Mouse (Mus musculus): ENCODE measurements around the gene Thrap3.

Thrap3 gene

DNA sequence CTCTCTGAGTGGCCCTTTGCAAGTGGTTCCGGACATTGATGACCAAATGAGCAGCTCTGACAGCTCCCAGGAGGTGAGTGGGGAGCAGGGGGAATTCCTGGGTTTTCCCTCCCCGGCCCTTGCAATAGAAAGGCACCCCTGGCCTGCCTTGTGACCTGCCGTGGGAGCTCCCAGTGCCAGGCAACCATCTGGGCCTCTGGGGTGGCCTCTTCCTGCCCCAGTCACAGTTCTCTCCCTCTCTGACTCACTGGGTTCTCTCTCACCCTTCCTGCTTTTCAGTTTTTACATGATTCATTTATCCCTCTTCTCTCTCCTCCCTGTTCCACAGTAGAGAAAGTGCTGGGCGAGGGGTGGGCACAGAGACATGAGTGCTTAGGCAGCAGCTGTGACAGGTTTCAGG is 64.8 kb downstream of the Thrap3 start:
- H3K4me3 ChIP-seq (replicated peaks; ENCODE audit: low read length) = no peak overlapping the region
- H3K4me1 ChIP-seq (replicated peaks; ENCODE audit: low read depth, low read length) = peaks cover 52% of the 10 kb centered on the region
- TF ChIP-seq NANOG (IDR thresholded peaks at IDR 0.05; ENCODE audit: borderline replicate concordance, low read length) (no peak), CTCF (conservative IDR thresholded peaks at IDR 0.05; ENCODE audit: low read length) (no peak), POU5F1 (IDR thresholded peaks at IDR 0.05; ENCODE audit: borderline replicate concordance, low read length) (no peak)
- peaks cover 83% of the 10 kb centered on the region for H3K36me3 ChIP-seq (ENCODE audit: insufficient read depth, low read length)
- H3K9me3 ChIP-seq (ENCODE audit: low read length) = no peaks in the 10 kb centered on the region
- H3K27me3 ChIP-seq (ENCODE audit: insufficient read depth, low read length) = no peaks in the 10 kb centered on the region

GRCm38 (mm10) chr4:126134639-126135038 is 67.9 kb downstream of the Thrap3 start:
- no peaks in the 10 kb centered on the region for H3K9me3 ChIP-seq (ENCODE audit: low read length)
- H3K36me3 ChIP-seq (ENCODE audit: insufficient read depth, low read length) = peaks cover 96% of the 10 kb centered on the region
- no peak for TF ChIP-seq NANOG (IDR thresholded peaks at IDR 0.05; ENCODE audit: borderline replicate concordance, low read length)
- no peak for TF ChIP-seq POU5F1 (IDR thresholded peaks at IDR 0.05; ENCODE audit: borderline replicate concordance, low read length)
- no peak for TF ChIP-seq CTCF (conservative IDR thresholded peaks at IDR 0.05; ENCODE audit: low read length)
- no peak overlapping the region for H3K4me3 ChIP-seq (replicated peaks; ENCODE audit: low read length)
- peaks cover 59% of the 10 kb centered on the region for H3K4me1 ChIP-seq (replicated peaks; ENCODE audit: low read depth, low read length)
- no peaks in the 10 kb centered on the region for H3K27me3 ChIP-seq (ENCODE audit: insufficient read depth, low read length)

DNA sequence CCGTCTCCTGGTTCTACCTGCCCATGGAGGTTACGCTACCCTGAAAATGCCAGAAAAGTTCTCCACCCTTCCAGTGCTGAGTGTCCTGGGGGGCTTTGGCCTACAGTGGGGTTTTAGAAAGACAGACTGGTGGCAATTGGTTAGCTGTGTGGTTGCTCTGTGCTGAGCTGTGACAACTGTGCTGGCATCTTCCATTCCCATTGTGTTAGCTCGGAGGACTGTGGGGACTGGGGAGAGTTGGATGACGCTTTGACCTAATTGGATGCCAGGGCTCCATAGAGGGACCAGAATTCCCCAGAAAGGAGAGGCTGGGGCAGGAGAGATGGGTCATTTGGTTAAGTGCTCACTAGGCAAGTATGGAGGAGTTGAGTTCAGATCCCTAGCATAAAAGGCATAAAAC is 68.3 kb downstream of the Thrap3 start:
- Histone ChIP-seq H3K9me3 (ENCODE audit: low read length) (no peaks in the 10 kb centered on the region), H3K4me1 (replicated peaks; ENCODE audit: low read depth, low read length) (peaks cover 59% of the 10 kb centered on the region), H3K36me3 (ENCODE audit: insufficient read depth, low read length) (peaks cover 96% of the 10 kb centered on the region), H3K4me3 (replicated peaks; ENCODE audit: low read length) (no peak overlapping the region), H3K27me3 (ENCODE audit: insufficient read depth, low read length) (no peaks in the 10 kb centered on the region)
- TF ChIP-seq POU5F1 (IDR thresholded peaks at IDR 0.05; ENCODE audit: borderline replicate concordance, low read length) = no peak
- TF ChIP-seq NANOG (IDR thresholded peaks at IDR 0.05; ENCODE audit: borderline replicate concordance, low read length) = no peak
- TF ChIP-seq CTCF (conservative IDR thresholded peaks at IDR 0.05; ENCODE audit: low read length) = no peak

DNA sequence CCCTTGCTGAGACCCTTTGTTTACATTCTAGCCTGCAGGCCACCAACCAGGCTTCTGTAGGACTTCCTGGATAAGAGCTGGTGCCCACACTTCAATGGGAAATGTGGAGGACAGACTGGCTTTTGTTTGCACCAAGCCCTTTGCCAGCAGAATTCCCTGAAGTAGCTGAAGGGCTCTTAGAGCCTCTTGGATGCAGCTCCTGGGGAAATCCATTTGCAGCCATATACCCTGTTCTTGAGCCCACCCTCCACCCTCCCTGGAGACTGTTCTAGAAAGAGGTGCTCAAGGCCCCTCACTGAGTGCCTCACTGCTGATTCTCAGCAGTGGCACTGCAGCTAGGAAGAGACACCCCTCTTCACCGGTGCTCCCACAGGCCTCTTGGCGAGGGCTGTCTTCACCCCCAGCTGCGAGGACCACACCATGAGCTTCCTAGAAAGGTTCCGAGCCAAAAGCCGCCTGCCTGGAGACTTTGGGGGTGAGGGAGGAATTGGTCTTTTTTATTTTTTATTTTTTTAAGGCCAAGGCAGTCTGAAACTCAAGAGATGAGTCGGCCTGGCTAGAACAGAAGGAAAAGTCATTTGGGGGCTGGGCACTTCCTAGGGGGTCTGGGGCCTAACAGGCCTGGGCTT is 69.8 kb downstream of the Thrap3 start:
- peaks cover 96% of the 10 kb centered on the region for H3K36me3 ChIP-seq (ENCODE audit: insufficient read depth, low read length)
- no peaks in the 10 kb centered on the region for H3K27me3 ChIP-seq (ENCODE audit: insufficient read depth, low read length)
- TF ChIP-seq CTCF (conservative IDR thresholded peaks at IDR 0.05; ENCODE audit: low read length) (no peak), POU5F1 (IDR thresholded peaks at IDR 0.05; ENCODE audit: borderline replicate concordance, low read length) (no peak), NANOG (IDR thresholded peaks at IDR 0.05; ENCODE audit: borderline replicate concordance, low read length) (no peak)
- H3K9me3 ChIP-seq (ENCODE audit: low read length) = no peaks in the 10 kb centered on the region
- peaks cover 49% of the 10 kb centered on the region for H3K4me1 ChIP-seq (replicated peaks; ENCODE audit: low read depth, low read length)
- no peak overlapping the region for H3K4me3 ChIP-seq (replicated peaks; ENCODE audit: low read length)

- no peak overlapping the region for H3K4me3 ChIP-seq (replicated peaks; ENCODE audit: low read length)
- peaks cover 98% of the 10 kb centered on the region for H3K36me3 ChIP-seq (ENCODE audit: insufficient read depth, low read length)
- no peaks in the 10 kb centered on the region for H3K9me3 ChIP-seq (ENCODE audit: low read length)
- TF ChIP-seq POU5F1 (IDR thresholded peaks at IDR 0.05; ENCODE audit: borderline replicate concordance, low read length) (no peak), CTCF (conservative IDR thresholded peaks at IDR 0.05; ENCODE audit: low read length) (no peak), NANOG (IDR thresholded peaks at IDR 0.05; ENCODE audit: borderline replicate concordance, low read length) (no peak)
- H3K27me3 ChIP-seq (ENCODE audit: insufficient read depth, low read length) = no peaks in the 10 kb centered on the region
- peaks cover 40% of the 10 kb centered on the region for H3K4me1 ChIP-seq (replicated peaks; ENCODE audit: low read depth, low read length)
Measured at GRCm38 (mm10) chr4:126131290-126132121, 71.1 kb downstream of the Thrap3 start.

DNA sequence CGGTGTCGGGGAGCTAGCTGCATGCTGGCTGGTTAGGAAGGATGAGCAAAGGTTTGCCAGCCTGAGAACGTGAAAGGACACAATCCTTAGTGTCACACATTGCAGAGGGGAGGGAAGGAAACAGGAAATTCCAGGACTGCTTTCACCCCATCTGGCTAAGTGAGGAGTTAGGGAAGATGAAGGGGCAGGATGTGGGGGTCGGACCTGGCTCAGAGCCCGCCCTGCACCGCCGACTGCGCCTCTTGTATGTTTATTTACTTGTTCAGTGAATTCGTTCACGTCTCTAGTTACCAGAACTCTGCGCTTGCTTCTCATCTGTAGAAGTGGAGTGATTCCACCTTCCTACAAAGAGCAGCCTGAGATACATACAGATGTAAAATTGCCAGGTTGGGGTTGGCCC is 72.1 kb downstream of the Thrap3 start:
- H3K27me3 ChIP-seq (ENCODE audit: insufficient read depth, low read length) = no peaks in the 10 kb centered on the region

DNA sequence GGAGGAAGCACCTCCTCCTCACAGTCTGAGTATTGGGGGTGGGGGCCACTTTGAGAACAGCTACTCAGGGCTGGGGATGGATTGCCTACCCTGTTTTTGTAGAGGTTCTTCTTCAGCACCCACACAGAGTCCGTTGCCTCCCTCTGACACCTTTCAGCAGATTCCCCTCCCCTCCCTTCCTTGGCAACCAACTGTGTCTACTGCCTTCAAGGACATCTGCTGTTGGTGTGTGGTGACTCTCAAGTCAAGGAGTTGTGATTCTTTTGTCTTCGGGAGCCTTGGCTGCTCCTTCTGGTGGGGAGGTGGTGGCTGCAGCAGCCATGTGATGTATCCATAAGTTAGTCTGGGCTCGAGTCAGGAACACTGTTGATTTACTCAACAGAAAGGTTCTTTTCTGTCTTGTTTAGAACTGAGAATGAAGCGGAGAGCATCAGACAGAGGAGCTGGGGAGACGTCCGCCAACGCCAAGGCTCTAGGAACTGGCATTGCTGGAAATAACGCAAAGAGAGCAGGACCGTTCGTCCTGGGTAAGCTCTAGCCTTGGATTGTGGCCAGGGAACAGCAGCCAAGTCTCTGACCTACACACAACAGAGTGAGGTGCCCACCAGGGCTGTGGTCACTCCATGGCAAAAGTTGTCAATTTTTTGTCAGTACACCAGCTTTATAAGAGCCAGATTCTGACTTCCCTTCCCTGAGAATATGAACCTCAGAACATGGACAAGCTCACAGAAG is 79.1 kb downstream of the Thrap3 start:
- peaks cover 8% of the 10 kb centered on the region for H3K4me1 ChIP-seq (replicated peaks; ENCODE audit: low read depth, low read length)
- peaks cover 69% of the 10 kb centered on the region for H3K36me3 ChIP-seq (ENCODE audit: insufficient read depth, low read length)
- TF ChIP-seq POU5F1 (IDR thresholded peaks at IDR 0.05; ENCODE audit: borderline replicate concordance, low read length) = no peak
- TF ChIP-seq NANOG (IDR thresholded peaks at IDR 0.05; ENCODE audit: borderline replicate concordance, low read length) = no peak
- TF ChIP-seq CTCF (conservative IDR thresholded peaks at IDR 0.05; ENCODE audit: low read length) = no peak
- H3K27me3 ChIP-seq (ENCODE audit: insufficient read depth, low read length) = no peaks in the 10 kb centered on the region
- no peak overlapping the region for H3K4me3 ChIP-seq (replicated peaks; ENCODE audit: low read length)
- H3K9me3 ChIP-seq (ENCODE audit: low read length) = no peaks in the 10 kb centered on the region

More for the DNA sequence above, 72.1 kb downstream of the Thrap3 start:
- H3K36me3 ChIP-seq (ENCODE audit: insufficient read depth, low read length) = peaks cover 99% of the 10 kb centered on the region
- H3K4me1 ChIP-seq (replicated peaks; ENCODE audit: low read depth, low read length) = peaks cover 36% of the 10 kb centered on the region
- TF ChIP-seq CTCF (conservative IDR thresholded peaks at IDR 0.05; ENCODE audit: low read length) = no peak
- no peak for TF ChIP-seq POU5F1 (IDR thresholded peaks at IDR 0.05; ENCODE audit: borderline replicate concordance, low read length)
- TF ChIP-seq NANOG (IDR thresholded peaks at IDR 0.05; ENCODE audit: borderline replicate concordance, low read length) = no peak
- H3K9me3 ChIP-seq (ENCODE audit: low read length) = no peaks in the 10 kb centered on the region
- H3K4me3 ChIP-seq (replicated peaks; ENCODE audit: low read length) = no peak overlapping the region

- no peaks in the 10 kb centered on the region for H3K27me3 ChIP-seq (ENCODE audit: insufficient read depth, low read length)
- H3K36me3 ChIP-seq (ENCODE audit: insufficient read depth, low read length) = peaks cover 63% of the 10 kb centered on the region
- H3K4me1 ChIP-seq (replicated peaks; ENCODE audit: low read depth, low read length) = peaks cover 26% of the 10 kb centered on the region
- no peaks in the 10 kb centered on the region for H3K9me3 ChIP-seq (ENCODE audit: low read length)
- H3K4me3 ChIP-seq (replicated peaks; ENCODE audit: low read length) = no peak overlapping the region
- no peak for TF ChIP-seq POU5F1 (IDR thresholded peaks at IDR 0.05; ENCODE audit: borderline replicate concordance, low read length)
- no peak for TF ChIP-seq CTCF (conservative IDR thresholded peaks at IDR 0.05; ENCODE audit: low read length)
- TF ChIP-seq NANOG (IDR thresholded peaks at IDR 0.05; ENCODE audit: borderline replicate concordance, low read length) = no peak
Measured at GRCm38 (mm10) chr4:126120506-126120905, 82.1 kb downstream of the Thrap3 start.
